Mouse (Mus musculus) adrenal gland, adult 2 months (tissue): ENCODE measurements around the gene Rassf2. TPM values are rescaled to one million over a fixed set of nuclear protein-coding genes. Genes with fewer than 3 reads are reported as not detected.

ENCODE experiments used
- DNase-seq: peaks from one replicate; pipeline ENCODE4 v3.0.0; 2021
- polyA plus RNA-seq: library from polyadenylated mRNA; depleted of rRNA; stranded (reverse); fragments of >200 nt; gene quantifications from 2 replicates; pipeline ENCODE4 v1.2.3, GENCODE M21; 2012
- total RNA-seq, 2 experiments: library from RNA; stranded (reverse); gene quantifications; 2 replicates each; pipeline ENCODE4 v1.2.3; 2021

The Rassf2 gene
- total and polyA plus RNA-seq, 3 experiments: 10.4 to 12.3 (median 11.7) TPM

DNA sequence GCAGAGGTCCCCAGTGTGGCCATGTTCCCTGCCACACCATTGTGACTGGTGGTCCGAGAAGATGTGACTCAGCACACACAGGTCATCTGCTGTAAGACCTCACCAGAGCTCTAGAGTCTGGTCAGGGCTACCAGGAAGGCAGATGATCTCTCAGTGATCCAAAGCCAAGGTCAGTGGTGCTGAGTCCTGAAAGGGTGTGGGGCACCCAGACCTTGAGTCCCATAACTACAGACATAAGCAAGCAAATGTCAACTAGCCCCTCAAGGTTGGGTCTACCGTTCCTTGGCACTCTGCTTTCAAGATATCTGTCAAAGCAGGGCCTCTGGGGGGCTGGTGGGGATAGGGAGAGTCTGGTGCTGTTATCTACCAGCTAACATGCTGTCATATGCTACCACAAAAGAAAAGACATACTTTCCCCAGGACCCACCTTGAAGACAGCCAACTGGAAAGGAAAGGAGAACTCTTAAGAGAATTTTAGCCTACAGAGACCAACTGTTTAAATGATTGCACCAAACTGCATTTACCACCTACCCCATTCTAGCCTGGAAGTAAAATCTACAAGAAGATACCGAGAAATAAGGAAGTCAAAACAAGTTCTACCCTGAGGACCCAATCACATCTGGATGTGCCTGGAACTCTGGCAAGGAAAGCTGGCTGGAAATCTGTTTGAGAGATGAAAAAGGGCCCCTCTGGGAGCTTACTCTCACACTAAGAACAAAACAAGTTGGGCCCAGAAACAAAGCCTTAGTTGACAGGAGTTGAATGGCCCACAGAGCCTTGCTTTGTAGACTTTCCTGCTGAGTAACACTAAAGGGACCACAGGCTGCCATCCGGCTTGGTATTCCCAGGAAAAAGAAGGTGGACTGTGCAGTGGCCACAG, 4.8 kb upstream of the Rassf2 start:
- DNase-seq: peak; percentile 33

DNA sequence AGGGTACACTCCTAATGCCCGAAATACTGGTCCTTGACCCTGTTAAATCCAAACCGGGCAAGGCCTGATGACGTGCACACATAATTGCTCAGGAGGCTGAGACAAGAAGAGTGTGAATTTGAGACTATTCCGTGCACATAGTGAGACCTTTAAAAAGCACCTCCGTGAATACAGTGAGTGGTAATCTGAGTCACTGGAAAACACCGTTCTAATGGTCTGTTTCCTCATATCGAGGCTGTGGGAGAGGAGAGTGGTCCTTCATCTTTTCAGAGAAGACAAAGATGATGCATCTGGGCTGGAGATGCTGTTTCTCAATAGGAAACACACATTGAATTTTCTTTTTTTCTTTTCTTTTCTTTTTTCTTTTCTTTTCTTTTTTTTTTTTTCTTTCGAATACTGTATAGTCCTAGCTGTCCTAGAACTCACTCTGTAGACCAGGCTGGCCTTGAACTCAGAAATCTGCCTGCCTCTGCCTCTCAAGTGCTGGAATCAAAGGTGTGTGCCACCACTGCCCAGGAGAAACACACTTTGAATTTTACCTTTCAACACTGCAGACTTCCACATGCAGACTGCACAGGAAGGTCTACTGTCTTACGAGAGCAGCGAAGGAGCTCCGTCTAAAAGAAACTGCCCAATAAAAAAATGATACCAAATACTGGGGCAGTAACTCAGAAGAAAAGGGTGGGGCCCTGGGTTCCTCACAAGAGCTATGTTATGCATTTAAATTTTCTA, 1.5 kb upstream of the Rassf2 start:
- no peak for DNase-seq

DNA sequence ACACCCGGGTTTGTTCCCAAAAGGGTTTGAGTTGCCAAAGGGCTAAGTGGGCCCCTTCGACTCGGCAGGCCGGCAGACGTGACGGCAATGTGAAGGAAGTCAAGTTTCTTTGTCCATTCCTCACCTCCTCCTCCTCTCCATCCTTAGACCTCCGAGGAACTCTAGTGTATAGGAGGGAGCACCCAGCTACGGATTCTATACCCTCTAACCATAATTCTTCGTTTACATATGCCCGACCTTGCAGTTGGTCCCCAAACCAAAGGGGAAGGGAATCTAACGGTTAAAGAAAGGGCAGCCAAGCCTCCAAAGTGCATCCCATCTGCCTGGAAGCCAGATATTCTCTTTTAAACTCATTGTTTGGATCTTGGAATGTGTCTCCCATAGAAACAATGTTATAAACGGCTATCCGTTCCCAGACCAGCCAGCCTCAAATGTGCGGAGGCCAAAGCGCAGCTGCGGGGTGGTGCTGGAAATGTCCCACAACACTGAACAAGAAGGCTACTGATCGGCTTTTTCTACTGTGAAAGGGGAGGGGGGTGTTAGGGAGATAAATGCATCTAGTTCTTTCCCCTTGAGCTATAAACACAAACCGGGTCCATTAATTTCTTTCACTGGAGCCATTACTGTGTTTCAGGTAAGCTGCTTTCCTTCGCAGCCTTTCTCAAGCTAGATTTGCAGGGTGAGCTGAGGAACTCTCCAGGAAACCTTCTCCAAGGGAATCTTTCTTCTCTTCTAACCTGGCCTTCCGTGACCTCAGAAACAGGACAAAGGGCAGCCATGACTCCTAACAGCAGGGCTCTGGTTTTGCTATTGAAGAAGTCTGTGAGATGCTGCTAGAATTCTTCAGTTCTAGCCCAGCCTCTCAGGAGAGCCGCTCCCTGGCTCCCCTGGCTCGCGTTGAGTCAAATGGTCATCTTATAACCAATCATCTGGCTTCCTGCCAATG, 633 bp upstream of the Rassf2 start:
- no peak for DNase-seq

GRCm38 (mm10) chr2:132028894-132029605, 1.0 kb downstream of the Rassf2 start:
- peak; percentile 51 for DNase-seq

DNA sequence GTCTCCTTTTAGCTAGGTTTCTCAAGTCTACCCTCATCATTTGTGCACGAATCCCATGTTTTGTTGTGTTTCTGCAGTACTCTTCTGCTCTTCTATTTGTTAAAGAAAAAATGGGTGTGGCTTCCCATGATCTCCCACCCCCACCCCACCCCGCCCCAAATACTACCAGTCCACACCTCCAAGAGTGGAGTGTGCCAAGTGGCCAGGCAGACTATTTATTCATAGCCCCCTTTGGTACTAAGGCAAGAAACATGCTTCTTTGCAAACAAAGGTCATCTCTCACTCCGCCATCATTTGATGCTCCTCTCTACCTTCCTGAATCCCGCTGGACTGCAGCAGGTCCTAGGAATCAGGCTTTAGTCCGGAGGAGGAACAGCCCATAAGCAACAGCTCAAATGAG, 2.0 kb downstream of the Rassf2 start:
- DNase-seq: no peak

GRCm38 (mm10) chr2:132027366-132027765, 2.7 kb downstream of the Rassf2 start:
- no peak for DNase-seq

DNA sequence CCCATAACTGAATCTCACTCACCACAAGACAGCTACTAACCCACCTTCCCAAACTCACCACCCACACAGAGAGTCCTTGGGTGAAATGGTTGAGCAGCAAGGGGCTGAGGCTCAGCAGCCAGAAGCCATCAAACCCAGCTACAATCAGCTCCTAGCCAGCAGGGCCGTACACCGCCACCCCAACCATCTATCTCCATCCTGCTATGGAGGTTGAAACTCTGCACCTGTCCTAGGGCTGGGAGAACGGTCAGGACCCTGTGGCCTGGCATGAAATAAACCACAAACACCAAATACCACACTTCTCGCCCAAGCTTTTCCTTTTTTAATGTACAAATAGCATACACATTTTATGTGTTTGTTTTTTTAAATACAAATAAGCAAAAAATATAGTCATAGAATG, 6.0 kb downstream of the Rassf2 start:
- no peak for DNase-seq

DNA sequence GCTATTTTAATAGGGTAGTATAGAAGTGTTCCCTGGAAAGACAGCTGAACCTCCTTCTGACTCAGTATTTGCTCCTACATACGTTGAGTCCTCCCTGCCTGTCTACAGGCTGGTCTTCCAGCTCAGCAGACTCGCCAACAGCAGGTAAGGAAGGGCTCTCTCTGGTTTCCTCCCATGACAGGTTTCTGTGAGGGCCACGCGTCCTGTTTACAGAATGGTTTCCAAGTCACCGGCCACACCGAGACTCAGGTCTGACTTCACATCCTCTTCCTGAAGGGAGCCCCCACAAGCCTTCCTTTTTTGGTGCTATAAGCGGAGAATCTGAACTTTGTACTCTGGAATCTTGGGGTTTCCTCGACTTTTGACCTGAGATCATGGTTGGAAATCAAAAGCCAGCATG, 7.4 kb downstream of the Rassf2 start:
- DNase-seq: no peak

DNA sequence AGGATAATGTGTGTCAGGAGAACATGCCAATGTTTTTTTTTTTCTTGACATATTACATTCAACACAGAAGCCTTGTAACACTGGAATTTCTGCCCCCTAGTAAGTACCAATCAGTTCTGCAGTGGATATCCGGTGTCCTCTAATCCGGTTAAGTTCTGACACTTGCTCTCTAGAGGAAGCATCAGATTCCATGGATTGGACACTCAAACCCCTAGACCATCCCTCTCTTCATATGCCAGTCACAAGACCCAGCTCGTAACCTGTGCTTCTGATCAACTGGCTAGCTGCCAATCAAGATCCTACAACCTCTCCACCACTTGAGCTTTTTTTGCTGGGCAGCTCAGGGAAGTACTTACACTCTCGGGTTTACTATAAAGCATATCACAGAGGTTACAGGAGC, 8.4 kb downstream of the Rassf2 start:
- no peak for DNase-seq

- peak; percentile 25 for DNase-seq
Observed at GRCm38 (mm10) chr2:132020991-132021541, 9.0 kb downstream of the Rassf2 start.

GRCm38 (mm10) chr2:132020420-132020819, 9.6 kb downstream of the Rassf2 start:
- DNase-seq: no peak

GRCm38 (mm10) chr2:132019372-132019811, 10.7 kb downstream of the Rassf2 start:
- no peak for DNase-seq

DNA sequence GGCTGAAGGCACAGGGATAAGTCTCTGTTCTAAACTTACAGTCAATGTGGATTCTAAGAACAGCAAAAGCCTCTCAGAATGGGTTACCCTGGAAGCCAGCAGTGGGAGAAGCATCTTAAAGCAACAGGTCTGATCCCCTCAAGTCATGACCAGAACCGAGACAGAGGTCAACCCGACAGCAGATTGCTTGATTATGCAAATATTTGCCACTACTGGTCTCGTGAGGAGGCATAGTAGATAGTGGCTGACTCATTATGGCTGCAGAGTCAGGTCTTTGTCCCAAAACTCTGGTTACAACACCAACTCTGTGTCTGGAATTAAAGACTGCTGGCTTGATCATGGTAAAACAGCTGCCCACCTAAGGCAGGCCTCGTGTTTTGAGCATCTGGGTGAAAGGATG, 11.9 kb downstream of the Rassf2 start:
- no peak for DNase-seq

DNA sequence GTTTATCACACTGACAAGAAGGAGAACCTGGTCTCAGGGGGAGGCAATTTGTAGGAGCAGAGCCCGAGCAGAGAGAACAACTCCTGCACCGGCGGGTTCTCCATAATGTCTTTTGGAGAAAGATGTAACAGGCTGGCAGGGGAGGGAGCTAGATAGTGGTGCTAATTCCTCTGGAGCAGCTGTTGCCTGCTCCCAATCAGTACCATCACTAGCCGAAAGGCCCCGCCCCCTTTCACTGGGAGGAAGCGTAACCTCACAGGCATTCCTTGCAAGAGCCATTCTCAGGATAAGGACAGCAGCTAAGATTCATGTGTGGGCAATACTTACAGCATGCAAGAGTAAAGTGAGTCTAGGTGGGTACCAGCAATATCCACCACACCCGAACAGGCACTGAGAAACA, 12.4 kb downstream of the Rassf2 start:
- DNase-seq: no peak

GRCm38 (mm10) chr2:132016034-132016433, 14.0 kb downstream of the Rassf2 start:
- no peak for DNase-seq

GRCm38 (mm10) chr2:132013152-132013551, 16.9 kb downstream of the Rassf2 start:
- no peak for DNase-seq

DNA sequence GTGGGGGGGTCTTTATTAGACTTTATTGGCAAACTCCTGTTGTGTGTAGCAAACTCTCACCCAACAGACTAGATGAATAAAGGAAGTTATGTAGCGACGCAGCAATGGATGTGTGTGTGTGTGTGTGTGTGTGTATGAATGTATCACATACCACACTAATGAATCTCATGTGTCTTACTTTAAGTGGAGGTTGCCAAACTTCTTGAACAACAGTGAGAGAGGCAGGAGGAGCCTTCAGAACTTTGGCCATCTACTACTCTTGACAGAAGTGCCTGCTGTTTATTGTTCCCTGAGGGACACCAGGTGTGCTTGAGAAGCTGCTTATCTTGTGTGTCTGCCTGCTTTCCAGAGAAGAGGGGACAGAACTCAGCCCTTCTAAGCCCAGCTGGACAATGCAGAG, 19.3 kb downstream of the Rassf2 start:
- no peak for DNase-seq

DNA sequence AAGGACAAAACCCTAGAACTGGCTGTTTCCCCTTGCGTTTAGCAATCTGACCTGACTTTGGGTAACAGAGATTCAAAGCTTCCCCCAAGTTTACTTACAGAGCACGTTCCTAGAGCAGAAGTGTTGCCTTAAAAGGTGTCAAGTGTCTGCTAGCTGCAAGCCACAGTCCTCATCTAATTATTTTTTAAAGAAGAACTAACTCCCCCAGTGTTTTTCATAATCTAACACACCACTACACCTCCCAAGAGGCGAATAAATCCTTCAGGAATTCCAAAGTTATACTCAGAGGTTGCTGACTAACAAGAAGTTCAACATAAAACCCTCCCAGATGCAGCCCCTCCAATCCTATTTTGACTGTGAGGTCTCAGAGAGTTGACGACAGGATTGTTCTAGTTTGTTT, 21.9 kb downstream of the Rassf2 start:
- DNase-seq: no peak

DNA sequence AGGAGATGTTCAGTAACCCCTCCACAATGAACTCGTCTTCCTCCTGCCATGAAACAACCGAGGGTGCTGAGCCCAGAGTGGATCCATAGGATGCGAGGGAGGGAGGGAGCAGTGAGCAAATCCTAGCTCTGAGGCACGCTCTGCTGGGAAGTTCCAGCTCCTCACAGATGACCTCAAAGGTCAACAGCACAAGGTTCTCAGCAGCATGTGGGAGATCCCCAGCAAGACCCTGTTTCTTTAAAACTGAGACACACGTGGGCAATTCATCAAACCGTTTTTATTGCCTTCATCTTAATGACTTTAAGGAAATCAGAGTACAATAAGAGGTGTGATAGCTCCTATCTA, 22.6 kb downstream of the Rassf2 start:
- DNase-seq: no peak

- peak; percentile 57 for DNase-seq
Observed at GRCm38 (mm10) chr2:132006561-132007474, 23.2 kb downstream of the Rassf2 start.
